19 mouse cellular contexts compared by ENCODE assay signal in genomic region chr2:162080717-162081398, GRCm38 (mm10).
A peak's percentile ranks its signal among the peaks of the same experiment; 100 is the strongest.
DNase-seq lines count a peak whose midpoint lies in the region; ATAC-seq and TF ChIP-seq lines count a peak whose summit lies in the region.
"Had no signal": no experiment of that assay in that cellular context is flagged by ENCODE, and none has a peak within 500 bp of the region (broad histone marks: within the 10 kb centered on the region; RNA-seq: fewer than 3 reads in every experiment).

No protein-coding gene starts in this region.

- peak overlapping the region; percentile 9; the same call in 1 of the 2 replicates for H3K27ac ChIP-seq in forebrain, embryonic 16.5 days (ENCODE audit: low read length)
- no peak overlapping the region for H3K27ac ChIP-seq in forebrain, embryonic 10.5 days
- no peak overlapping the region for H3K27ac ChIP-seq in midbrain, embryonic 10.5 days (replicated peaks)
- no peak overlapping the region for H3K27ac ChIP-seq in midbrain, embryonic 15.5 days
- H3K27ac ChIP-seq: embryonic facial prominence, embryonic 12.5 days; heart, embryonic 13.5 days; hindbrain, embryonic 15.5 days had no signal

- no peaks in the 10 kb centered on the region for H3K36me3 ChIP-seq in forebrain, embryonic 16.5 days (ENCODE audit: control insufficient read depth, insufficient read depth)
- no peaks in the 10 kb centered on the region for H3K36me3 ChIP-seq in forebrain, embryonic 10.5 days (replicated peaks)
- no peaks in the 10 kb centered on the region for H3K36me3 ChIP-seq in midbrain, embryonic 10.5 days
- H3K36me3 ChIP-seq in midbrain, embryonic 15.5 days (replicated peaks) = no peaks in the 10 kb centered on the region
- H3K36me3 ChIP-seq: embryonic facial prominence, embryonic 12.5 days; heart, embryonic 13.5 days; hindbrain, embryonic 15.5 days had no signal

- H3K4me1 ChIP-seq in forebrain, embryonic 16.5 days (replicated peaks; ENCODE audit: control insufficient read depth, insufficient read depth, low read length) = peaks cover 8% of the 10 kb centered on the region
- H3K4me1 ChIP-seq in forebrain, embryonic 10.5 days = peaks cover 14% of the 10 kb centered on the region
- H3K4me1 ChIP-seq in midbrain, embryonic 10.5 days = peaks cover 11% of the 10 kb centered on the region
- H3K4me1 ChIP-seq in midbrain, embryonic 15.5 days = 0 out of 2 replicates have a peak, but pooled peaks cover 7% of the 10 kb centered on the region
- H3K4me1 ChIP-seq in lung, adult 2 months (ENCODE audit: control insufficient read depth, insufficient read depth, low read length) = no peaks in the 10 kb centered on the region
- H3K4me1 ChIP-seq: embryonic facial prominence, embryonic 12.5 days; heart, embryonic 13.5 days; hindbrain, embryonic 15.5 days had no signal

- no peak overlapping the region for H3K9ac ChIP-seq in forebrain, embryonic 16.5 days (replicated peaks; ENCODE audit: low read depth, low read length)
- H3K9ac ChIP-seq in midbrain, embryonic 15.5 days = no peak overlapping the region
- H3K9ac ChIP-seq: embryonic facial prominence, embryonic 12.5 days; heart, embryonic 13.5 days; hindbrain, embryonic 15.5 days had no signal

- WGBS in forebrain, embryonic 16.5 days = 41% methylated on average over 1 of the region's 1 CpGs
- 63% methylated on average over 1 of the region's 1 CpGs for WGBS in forebrain, embryonic 10.5 days
- 58% methylated on average over 1 of the region's 1 CpGs for WGBS in midbrain, embryonic 10.5 days
- WGBS in midbrain, embryonic 15.5 days = 41% methylated on average over 1 of the region's 1 CpGs
- 79% methylated on average over 1 of the region's 1 CpGs for WGBS in lung, adult 2 months

- no peak overlapping the region for H3K4me3 ChIP-seq in forebrain, embryonic 16.5 days (replicated peaks; ENCODE audit: low read length)
- no peak overlapping the region for H3K4me3 ChIP-seq in forebrain, embryonic 10.5 days
- H3K4me3 ChIP-seq in midbrain, embryonic 10.5 days = no peak overlapping the region
- H3K4me3 ChIP-seq in midbrain, embryonic 15.5 days = no peak overlapping the region
- no peak overlapping the region for H3K4me3 ChIP-seq in lung, adult 2 months (replicated peaks; ENCODE audit: extremely low read depth, low read depth, low read length)
- H3K4me3 ChIP-seq: embryonic facial prominence, embryonic 12.5 days; heart, embryonic 13.5 days; hindbrain, embryonic 15.5 days had no signal

- TF ChIP-seq CTCF in brain, embryonic 14.5 days (IDR thresholded peaks at IDR 0.05; ENCODE audit: borderline replicate concordance, extremely low read depth, insufficient read depth, insufficient read length) = no peak
- no peak for TF ChIP-seq CTCF in lung, adult 2 months (IDR thresholded peaks at IDR 0.05; ENCODE audit: insufficient read depth, low read length)

- TF ChIP-seq POLR2A in brain, embryonic 14.5 days (IDR thresholded peaks at IDR 0.05; ENCODE audit: borderline replicate concordance, extremely low read depth, insufficient read depth, insufficient read length, poor library complexity, severe bottlenecking) = no peak
- no peak for TF ChIP-seq POLR2A in lung, adult 2 months (IDR thresholded peaks at IDR 0.05; ENCODE audit: borderline replicate concordance, extremely low read depth, low read depth, low read length)

- no peak overlapping the region for H3K4me2 ChIP-seq in forebrain, embryonic 16.5 days (ENCODE audit: low read length)
- H3K4me2 ChIP-seq in midbrain, embryonic 15.5 days = no peak overlapping the region
- H3K4me2 ChIP-seq: embryonic facial prominence, embryonic 12.5 days; heart, embryonic 13.5 days; hindbrain, embryonic 15.5 days had no signal

- no peak for DNase-seq in forebrain, embryonic 10.5 days (ENCODE audit: extremely low spot score, low spot score)
- DNase-seq in midbrain, embryonic 10.5 days (ENCODE audit: low spot score) = peak; percentile 19
- peak; percentile 30 for DNase-seq in brain, embryonic 14.5 days (ENCODE audit: low read depth)
- DNase-seq in lung, adult 2 months = no peak
- DNase-seq: adrenal gland, adult 2 months; adrenal gland, postnatal 25 days; cerebellum, adult 11 months; cerebellum, adult 8-10 months; cerebellum, postnatal 14 days; embryo, embryonic 11 days; gastrocnemius, postnatal 36 days; heart, adult 11 months; heart, postnatal 36 days had no signal

- no peaks in the 10 kb centered on the region for H3K27me3 ChIP-seq in forebrain, embryonic 16.5 days (replicated peaks; ENCODE audit: control insufficient read depth, insufficient read depth, low read length)
- H3K27me3 ChIP-seq in forebrain, embryonic 10.5 days (ENCODE audit: poor library complexity, severe bottlenecking) = no peaks in the 10 kb centered on the region
- no peaks in the 10 kb centered on the region for H3K27me3 ChIP-seq in midbrain, embryonic 10.5 days (ENCODE audit: low read depth, poor library complexity, severe bottlenecking)
- no peaks in the 10 kb centered on the region for H3K27me3 ChIP-seq in midbrain, embryonic 15.5 days (replicated peaks)
- H3K27me3 ChIP-seq: CH12.LX; embryonic facial prominence, embryonic 12.5 days; heart, embryonic 13.5 days; hindbrain, embryonic 15.5 days had no signal

- no peaks in the 10 kb centered on the region for H3K9me3 ChIP-seq in forebrain, embryonic 16.5 days (ENCODE audit: control insufficient read depth, low read length)
- H3K9me3 ChIP-seq in forebrain, embryonic 10.5 days = no peaks in the 10 kb centered on the region
- no peaks in the 10 kb centered on the region for H3K9me3 ChIP-seq in midbrain, embryonic 10.5 days (replicated peaks)
- H3K9me3 ChIP-seq in midbrain, embryonic 15.5 days = no peaks in the 10 kb centered on the region
- H3K9me3 ChIP-seq: embryonic facial prominence, embryonic 12.5 days; heart, embryonic 13.5 days; hindbrain, embryonic 15.5 days had no signal

- 0 out of 2 replicates have a peak, but pooled peaks have one; percentile 10 for ATAC-seq in forebrain, embryonic 16.5 days
- ATAC-seq in midbrain, embryonic 15.5 days (replicated peaks) = no peak

Comparison
In these comparisons a context has a peak if more than half of its experiments do, and no peak if none do; other contexts are left out.
1. DNase-seq: peak in midbrain, embryonic 10.5 days (single experiment) and brain, embryonic 14.5 days (single experiment); none in forebrain, embryonic 10.5 days (single experiment) and lung, adult 2 months (single experiment).